Mouse (Mus musculus): ENCODE measurements around the gene Ppm1b.

GRCm38 (mm10) chr17:84941291-84941868, 15.2 kb upstream of the Ppm1b start:
- TF ChIP-seq CTCF (IDR thresholded peaks at IDR 0.05) (no peak), EP300 (IDR thresholded peaks at IDR 0.05) (no peak)
